Mouse (Mus musculus): ENCODE results near the gene Aurkb.

Aurkb gene

DNA sequence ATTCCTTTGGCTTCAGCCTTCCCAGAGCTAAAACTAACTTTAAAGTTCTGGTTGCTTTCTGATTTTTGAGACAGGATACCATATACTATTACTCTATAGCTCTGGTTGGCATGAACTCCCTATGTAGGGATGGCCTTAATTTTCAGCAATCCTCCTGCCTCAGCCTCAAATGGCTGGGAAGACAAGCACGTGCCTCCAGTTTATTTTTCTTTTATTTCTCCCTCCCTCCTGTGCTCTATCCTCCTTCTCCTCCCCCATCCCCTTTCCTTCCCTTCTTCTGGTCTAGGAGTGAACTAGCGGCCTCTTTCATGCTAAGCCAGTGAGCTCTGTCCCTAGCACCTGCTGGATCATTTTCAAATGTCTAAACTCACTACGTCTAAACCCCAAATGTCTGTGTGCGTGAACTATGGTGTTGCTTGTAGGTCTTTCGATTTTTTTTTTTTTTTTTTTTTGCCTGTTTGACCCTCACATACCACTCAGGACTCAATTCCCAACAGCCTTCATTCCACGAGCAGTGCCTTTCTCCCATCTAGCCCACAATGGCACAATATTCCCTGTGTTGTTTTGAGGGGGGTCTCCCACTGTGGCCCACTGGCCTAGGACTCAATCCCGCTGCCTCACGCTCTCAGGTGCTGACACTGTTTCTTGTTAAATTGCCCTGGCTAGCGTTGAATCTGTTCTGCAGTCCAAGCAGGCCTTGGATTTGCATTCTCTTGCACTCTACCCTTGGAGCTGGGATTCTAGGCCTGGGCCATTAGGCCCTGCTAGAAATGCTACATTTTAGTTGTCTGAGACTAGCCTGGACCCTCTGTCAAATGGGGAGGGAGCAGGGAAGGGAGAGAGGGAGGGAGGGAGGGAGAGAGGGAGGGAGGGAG is 19.0 kb downstream of the Aurkb start:
- no peak for DNase-seq

DNA sequence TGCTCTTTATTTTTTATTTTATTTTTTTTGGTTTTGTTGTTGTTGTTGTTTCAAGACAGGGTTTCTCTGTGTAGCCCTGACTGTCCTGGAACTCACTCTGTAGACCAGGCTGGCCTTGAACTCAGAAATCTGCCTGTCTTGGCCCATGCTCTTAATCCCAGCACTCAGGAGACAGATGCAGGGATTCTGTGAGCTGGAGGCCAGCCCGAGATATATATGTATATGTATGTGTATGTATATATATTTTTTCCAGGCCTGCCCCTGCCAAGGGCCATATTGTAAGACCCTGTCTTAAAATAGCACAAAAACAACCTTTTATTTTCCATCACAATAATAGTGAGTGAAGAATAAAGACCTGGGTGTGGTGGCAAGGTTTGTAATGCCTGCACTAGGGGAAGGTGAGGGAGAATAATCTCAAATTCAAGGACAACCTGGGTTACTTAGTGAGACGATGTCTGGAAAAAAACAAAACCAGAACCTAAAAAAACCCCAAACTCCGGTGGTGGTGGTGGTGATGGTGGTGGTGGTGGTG is 20.0 kb downstream of the Aurkb start:
- no peak for DNase-seq

GRCm38 (mm10) chr11:69066163-69066861 is 20.9 kb downstream of the Aurkb start:
- no peak for DNase-seq

DNA sequence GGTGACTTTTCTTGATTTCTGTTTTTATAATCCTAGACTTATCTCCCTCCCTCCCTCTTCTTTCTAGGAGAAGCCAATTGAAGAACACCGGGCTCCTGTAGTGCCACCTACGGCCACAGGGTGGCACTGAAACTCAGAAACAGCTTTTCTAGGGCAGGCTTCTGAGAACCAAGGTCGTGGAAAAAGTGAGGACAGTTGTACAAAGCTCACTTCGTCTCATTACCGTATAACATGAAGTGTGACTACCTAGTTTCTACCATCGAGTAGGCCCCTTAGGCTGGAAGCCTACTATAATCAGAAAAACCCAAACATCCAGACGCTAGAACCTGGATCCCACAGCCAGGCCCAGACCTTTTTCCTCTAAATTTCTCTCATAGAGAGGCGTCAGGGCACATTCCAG is 21.5 kb downstream of the Aurkb start:
- peak; percentile 87 for DNase-seq

DNA sequence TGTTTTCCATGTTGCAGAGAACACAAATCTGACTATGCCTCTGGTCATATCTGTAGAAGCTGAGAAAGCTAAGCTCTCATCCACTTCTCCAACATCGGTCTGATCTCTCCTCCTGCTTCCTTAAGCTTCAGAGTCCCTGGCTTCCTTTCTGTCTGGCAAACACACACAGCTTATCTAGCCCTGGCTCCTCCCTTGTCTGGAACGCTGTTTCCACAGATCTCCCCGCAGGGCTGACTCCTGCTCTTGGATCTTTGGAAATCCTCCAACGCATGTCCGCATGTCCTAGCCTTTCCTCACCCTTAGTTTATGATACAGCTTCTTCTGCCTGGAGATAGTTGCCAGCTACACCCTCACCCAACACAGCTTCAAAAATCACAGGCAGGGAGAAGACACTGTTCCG is 22.2 kb downstream of the Aurkb start:
- DNase-seq = no peak

DNA sequence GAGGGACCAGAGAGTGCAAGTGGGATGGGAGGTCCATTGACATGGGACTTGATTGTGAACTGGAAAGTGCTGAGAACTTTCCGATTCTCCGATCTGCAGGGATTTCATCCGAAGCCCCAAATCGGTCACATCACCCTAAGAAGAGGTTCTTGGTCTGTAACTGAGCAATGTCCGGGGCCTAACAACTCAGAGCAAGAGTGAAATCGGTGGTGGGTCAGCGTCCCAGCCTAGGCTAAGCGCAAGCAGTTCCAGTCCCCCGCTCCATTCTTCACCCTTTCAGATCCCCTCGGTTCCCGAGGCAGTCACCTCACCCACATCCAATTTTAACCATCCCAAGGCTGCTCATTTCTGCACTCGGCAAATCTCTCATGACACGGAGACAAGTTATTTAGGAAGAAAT is 24.6 kb downstream of the Aurkb start:
- DNase-seq = no peak

- peak; percentile 91 for DNase-seq
Measured at GRCm38 (mm10) chr11:69070590-69071222, 25.3 kb downstream of the Aurkb start, which contains the start of gene Tmem107. Tmem107 (plus strand) TSS chr11:69070806.

GRCm38 (mm10) chr11:69071262-69071661 is 25.8 kb downstream of the Aurkb start:
- DNase-seq = no peak

DNA sequence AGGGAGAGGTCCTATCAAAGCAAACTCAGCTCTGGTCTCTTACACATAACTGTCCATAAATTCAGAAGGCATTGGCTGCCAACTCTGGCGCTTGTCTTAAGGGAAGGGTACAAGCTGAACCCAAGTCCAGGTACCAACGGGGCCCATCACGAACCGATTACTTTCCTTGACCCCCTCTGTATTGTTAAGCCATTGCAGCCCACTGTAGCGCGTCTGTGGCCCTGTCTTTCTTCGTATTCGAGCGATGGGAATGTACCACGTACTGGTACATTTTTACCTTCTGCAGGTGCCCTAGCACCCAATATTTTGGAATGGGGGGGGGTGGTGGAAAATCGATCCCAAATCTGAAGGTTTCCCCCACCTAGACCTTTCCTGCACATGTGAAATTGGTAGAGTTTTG is 26.8 kb downstream of the Aurkb start:
- no peak for DNase-seq

DNA sequence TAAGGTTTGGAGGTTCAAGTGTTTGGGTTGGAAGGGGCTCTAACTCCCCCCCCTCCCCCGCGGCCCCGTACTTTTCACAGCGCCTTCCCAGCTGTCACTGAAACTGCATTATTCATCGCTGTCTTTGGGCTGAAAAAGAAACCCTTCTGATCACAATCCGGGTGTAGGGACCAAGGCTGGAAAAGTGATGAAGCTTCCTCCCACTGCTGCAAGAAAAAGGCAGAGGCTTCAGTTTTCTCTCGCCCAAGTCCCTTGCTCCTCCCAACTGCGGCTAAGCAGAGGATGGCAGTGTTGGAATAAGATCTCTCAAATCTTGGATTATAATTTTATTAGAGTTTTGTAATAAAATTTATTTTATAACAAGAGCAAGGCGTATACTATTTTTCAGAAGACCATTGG is 27.2 kb downstream of the Aurkb start:
- no peak for DNase-seq

- peak; percentile 85 for DNase-seq
Measured at GRCm38 (mm10) chr11:69073065-69073888, 27.8 kb downstream of the Aurkb start.

DNA sequence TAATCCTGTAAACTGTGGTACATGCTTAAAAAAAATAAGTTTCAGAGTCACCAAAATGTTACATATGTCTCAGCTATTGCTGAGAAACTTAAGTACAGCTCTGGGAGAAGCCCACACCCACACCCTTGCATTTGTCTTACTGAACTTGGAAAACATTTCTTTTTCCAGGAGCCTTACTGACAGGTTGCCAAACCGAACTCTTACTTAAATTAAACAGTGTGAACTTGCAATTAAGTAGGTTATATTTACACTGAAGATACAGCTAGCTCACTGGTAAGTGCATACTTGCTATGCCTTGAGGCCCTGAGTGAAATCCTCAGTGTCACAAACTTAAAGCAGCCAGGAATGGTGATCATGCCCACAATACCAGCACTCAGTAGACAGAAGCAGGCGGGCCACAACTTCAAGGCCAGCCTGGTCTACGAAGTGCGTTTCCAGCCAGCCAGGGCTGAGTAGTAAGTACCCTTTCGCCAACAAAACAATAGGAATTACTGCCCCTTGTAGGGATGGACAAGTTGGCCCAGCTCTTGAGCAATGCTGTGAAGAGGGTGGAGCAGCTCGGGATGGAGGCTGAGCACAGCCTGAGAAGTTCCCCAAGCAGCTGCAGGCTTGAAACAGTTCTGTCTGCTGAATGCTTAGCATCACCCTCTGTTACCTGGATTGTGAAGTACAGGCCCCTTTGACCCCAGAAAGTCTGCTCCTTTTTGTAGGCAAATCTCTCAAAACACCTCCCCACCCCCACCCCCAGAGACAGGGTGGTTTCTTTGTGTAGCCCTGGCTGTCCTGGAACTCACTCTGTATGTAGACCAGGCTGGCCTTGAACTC is 28.7 kb downstream of the Aurkb start:
- DNase-seq = no peak

- DNase-seq = no peak
Measured at GRCm38 (mm10) chr11:69074776-69075069, 29.3 kb downstream of the Aurkb start.

DNA sequence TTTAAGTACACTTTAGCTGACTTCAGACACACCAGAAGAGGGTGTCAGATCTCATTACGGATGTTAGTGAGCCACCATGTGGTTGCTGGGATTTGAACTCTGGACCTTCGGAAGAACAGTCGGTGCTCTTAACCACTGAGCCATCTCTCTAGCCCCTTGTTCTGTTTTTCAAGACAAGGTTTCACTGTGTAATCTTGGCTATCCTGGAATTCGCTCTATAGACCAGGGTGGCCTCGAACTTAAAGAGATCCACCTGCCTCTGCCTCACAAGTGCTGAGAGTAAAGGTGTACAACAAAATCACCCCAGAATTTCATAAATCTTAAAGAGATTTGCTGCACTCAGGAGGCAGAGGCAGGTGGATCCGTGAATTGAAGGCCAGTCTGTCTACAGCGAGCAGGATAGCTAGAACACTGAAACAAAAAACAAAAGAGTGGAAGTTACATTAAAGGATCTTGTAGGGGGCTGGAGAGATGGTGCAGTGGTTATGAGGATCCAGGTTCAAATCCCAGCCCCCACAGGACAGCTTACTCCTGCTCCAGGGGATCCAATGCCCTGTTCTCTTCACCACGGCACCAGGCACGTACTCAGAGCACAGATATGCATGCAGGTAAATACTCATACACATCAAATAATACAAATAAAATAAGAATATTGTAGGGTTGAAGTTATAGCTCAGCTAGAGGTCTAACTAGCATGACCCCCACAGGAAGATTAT is 30.5 kb downstream of the Aurkb start:
- DNase-seq = no peak

DNA sequence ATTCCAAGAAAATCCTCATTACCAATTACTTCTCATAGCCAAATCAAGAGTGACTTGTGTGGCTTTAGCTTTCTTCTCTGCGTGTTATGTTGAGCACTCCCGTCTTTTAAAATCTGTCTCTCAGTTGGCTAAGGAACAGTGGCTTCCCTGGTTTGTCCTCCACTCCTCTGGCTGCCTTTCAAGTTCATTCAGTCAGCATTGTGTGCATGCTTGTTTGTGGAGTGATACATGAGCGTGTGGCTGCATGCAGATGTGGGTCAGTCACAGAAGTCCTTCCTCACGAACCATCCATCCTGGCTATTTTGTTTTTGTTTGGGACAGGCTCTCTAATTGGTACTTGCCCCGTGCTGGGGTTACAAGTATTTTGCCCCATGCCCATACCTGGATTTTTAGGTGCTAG is 31.1 kb downstream of the Aurkb start:
- DNase-seq = no peak

- DNase-seq = no peak
Measured at GRCm38 (mm10) chr11:69077316-69077715, 31.9 kb downstream of the Aurkb start.

- DNase-seq = no peak
Measured at GRCm38 (mm10) chr11:69078041-69078440, 32.6 kb downstream of the Aurkb start.

- DNase-seq = no peak
Measured at GRCm38 (mm10) chr11:69078805-69079438, 33.5 kb downstream of the Aurkb start.

DNA sequence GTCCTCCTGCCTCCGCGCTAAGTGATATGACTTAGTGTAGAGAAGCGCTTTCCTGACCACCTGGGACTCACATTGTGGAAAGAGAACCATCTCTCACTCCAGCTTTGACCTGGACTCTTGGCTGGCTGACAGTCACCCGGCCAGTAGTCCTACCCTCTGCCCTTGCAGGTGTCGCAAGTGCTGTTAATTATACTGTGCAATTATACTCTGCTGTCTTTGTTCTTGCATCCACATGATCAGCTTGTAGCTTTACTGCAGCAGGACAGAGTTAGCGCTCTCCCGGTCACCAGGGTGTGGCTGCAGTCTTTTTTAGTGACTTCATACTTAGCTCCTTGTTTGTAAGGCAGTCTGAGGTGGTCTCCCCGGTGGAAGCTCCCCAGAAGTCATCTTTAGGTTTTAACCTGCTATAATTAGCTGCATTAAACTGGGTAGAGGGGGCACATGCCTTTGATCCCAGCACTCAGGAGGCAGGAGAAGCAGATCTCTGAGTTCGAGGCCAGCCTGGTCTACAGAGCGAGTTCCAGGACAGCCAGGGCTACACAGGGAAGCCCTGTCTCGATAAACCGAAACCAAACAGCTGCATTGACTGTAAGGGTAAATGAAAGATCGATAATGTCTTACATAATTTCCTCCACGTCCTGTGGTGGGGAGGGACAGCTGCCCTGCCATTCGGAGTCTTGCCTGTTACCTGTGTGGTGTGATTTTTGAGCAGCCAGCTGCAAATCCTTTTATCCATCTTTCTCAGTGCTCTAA is 34.8 kb downstream of the Aurkb start:
- no peak for DNase-seq

- no peak for DNase-seq
Measured at GRCm38 (mm10) chr11:69080855-69081222, 35.4 kb downstream of the Aurkb start.

Data from thymus, postnatal 25 days (tissue).